In the genomic region with DNA sequence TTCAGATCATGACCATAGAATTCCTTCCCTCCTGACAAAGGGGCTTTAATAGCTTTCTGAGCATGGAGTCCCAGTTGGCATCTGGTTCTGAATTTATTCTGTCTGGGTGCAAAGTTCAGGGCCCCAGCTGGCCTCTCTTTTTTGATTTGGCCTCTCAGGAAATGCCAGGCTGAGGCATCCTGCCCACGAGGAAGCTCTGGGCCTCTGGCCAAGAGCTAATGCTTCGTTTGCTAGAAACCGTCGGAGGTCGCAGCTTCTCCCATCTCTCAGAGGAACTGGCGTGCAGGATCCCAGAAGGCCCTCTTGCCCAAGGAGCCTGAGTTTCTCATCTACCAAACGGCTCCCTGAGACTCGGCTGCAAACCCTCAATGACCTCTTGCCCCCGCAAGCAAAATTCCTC, we compare ENCODE assay signal across 9 mouse cellular contexts. TPM values are rescaled to one million over a fixed set of nuclear protein-coding genes. Genes with fewer than 3 reads are reported as not detected.
A peak's percentile ranks its signal among the peaks of the same experiment; 100 is the strongest.
DNase-seq lines count a peak whose midpoint lies in the region; ATAC-seq and TF ChIP-seq lines count a peak whose summit lies in the region.
"Had no signal": no experiment of that assay in that cellular context is flagged by ENCODE, and none has a peak within 500 bp of the region (broad histone marks: within the 10 kb centered on the region; RNA-seq: fewer than 3 reads in every experiment).

No protein-coding gene starts in this region.

- TF ChIP-seq CTCF in kidney, postnatal 0 days (IDR thresholded peaks at IDR 0.05; ENCODE audit: low read depth), result no peak

- WGBS in kidney, postnatal 0 days, result 16% methylated on average over 9 of the region's 9 CpGs
- 12% methylated on average over 9 of the region's 9 CpGs for WGBS in neural tube, embryonic 15.5 days

- no peak for ATAC-seq in cerebellum, adult (ENCODE audit: insufficient number of reproducible peaks, low FRiP score, low TSS enrichment)
- ATAC-seq in kidney, postnatal 0 days (replicated peaks; ENCODE audit: low FRiP score, low read depth), result no peak
- no peak for ATAC-seq in neural tube, embryonic 15.5 days (ENCODE audit: low FRiP score)

- no peak overlapping the region for H3K9ac ChIP-seq in kidney, postnatal 0 days (ENCODE audit: low read depth, low read length)
- no peak overlapping the region for H3K9ac ChIP-seq in neural tube, embryonic 15.5 days (replicated peaks)

- no peak overlapping the region for H3K27ac ChIP-seq in kidney, postnatal 0 days
- H3K27ac ChIP-seq in neural tube, embryonic 15.5 days (replicated peaks), result no peak overlapping the region

- peak overlapping the region; percentile 21; the same call in 1 of the 2 replicates for H3K4me3 ChIP-seq in kidney, postnatal 0 days (replicated peaks; ENCODE audit: low read depth, low read length)
- 0 out of 2 replicates have a peak overlapping the region, but pooled peaks have one; percentile 3 for H3K4me3 ChIP-seq in neural tube, embryonic 15.5 days (replicated peaks)

- peaks cover 8% of the 10 kb centered on the region; the same call in 1 of the 2 replicates for H3K27me3 ChIP-seq in kidney, postnatal 0 days (ENCODE audit: insufficient read depth, low read length)
- peaks cover 9% of the 10 kb centered on the region; the same call in 1 of the 2 replicates for H3K27me3 ChIP-seq in neural tube, embryonic 15.5 days (replicated peaks)

- no peaks in the 10 kb centered on the region for H3K9me3 ChIP-seq in kidney, postnatal 0 days (replicated peaks; ENCODE audit: low read length)
- H3K9me3 ChIP-seq in neural tube, embryonic 15.5 days (replicated peaks), result no peaks in the 10 kb centered on the region

- 0 out of 2 replicates have a peak, but pooled peaks cover 9% of the 10 kb centered on the region for H3K4me1 ChIP-seq in kidney, postnatal 0 days (replicated peaks; ENCODE audit: insufficient read depth, low read length)
- peaks cover 41% of the 10 kb centered on the region for H3K4me1 ChIP-seq in neural tube, embryonic 15.5 days

- intact Hi-C loops in left cerebral cortex, postnatal 10 days (cut with DNase I), result loop anchor here (2.0 to 10.0 kb wide), 5 partner anchors 356 to 1194 kb away; no protein-coding TSS in a partner anchor

- DNase-seq in cerebellum, postnatal 14 days, result peak; percentile 62 to 64
- DNase-seq in lung, postnatal 10 days, result peak; percentile 22
- no peak for DNase-seq in lung, adult 18-20 months
- DNase-seq in kidney, postnatal 0 days (ENCODE audit: low spot score), result peak; percentile 38
- no peak for DNase-seq in left cerebral cortex, postnatal 10 days (ENCODE audit: extremely low spot score in 1 of 2, low spot score in 2 of 2)
- DNase-seq in spleen, postnatal 14 days (ENCODE audit: low spot score in 2 of 2), result no peak

- H3K4me2 ChIP-seq in kidney, postnatal 0 days (ENCODE audit: low read length), result peak overlapping the region; percentile 44
- H3K4me2 ChIP-seq in neural tube, embryonic 15.5 days, result peak overlapping the region; percentile 37

- H3K36me3 ChIP-seq in kidney, postnatal 0 days (ENCODE audit: insufficient read depth, low read length), result peaks cover 14% of the 10 kb centered on the region; the same call in 1 of the 2 replicates
- peaks cover under 1% of the 10 kb centered on the region; the same call in 1 of the 2 replicates for H3K36me3 ChIP-seq in neural tube, embryonic 15.5 days

RNA-seq across cellular contexts. Expression of a gene that starts 2.5 kb away (rescaled TPM):
- 217 and 221 TPM in 2 replicates for polyA plus RNA-seq in kidney, postnatal 0 days (2015; fragmentation: Nextera tagmentation; extraction: Ambion mirVana)
- polyA plus RNA-seq in neural tube, embryonic 15.5 days (2015; fragmentation: Nextera tagmentation; extraction: Ambion mirVana), result 25.3 and 31.5 TPM in 2 replicates
- 10 to 100 TPM; 10.2 to 20.9 TPM for total RNA-seq in left cerebral cortex, postnatal 10 days (2021)

RNA-seq across cellular contexts. Expression of a gene that starts 13.6 kb away (rescaled TPM):
- polyA plus RNA-seq in kidney, postnatal 0 days (2015; fragmentation: Nextera tagmentation; extraction: Ambion mirVana), result 11.8 and 15.3 TPM in 2 replicates
- polyA plus RNA-seq in neural tube, embryonic 15.5 days (2015; fragmentation: Nextera tagmentation; extraction: Ambion mirVana), result 0.10 and 0.38 TPM in 2 replicates
- under 1 TPM in 1 of 2 experiments, not detected in 1; 0.30 TPM for total RNA-seq in left cerebral cortex, postnatal 10 days (2021)
- total RNA-seq: left cerebral cortex, adult 18-20 months had no signal

RNA-seq across cellular contexts. Expression of a gene that starts 22.8 kb away (rescaled TPM):
- polyA plus RNA-seq in kidney, postnatal 0 days (2015; fragmentation: Nextera tagmentation; extraction: Ambion mirVana), result not detected in 2 replicates
- not detected in 2 replicates for polyA plus RNA-seq in neural tube, embryonic 15.5 days (2015; fragmentation: Nextera tagmentation; extraction: Ambion mirVana)
- not detected for total RNA-seq in left cerebral cortex, postnatal 10 days (2021)
- total RNA-seq: left cerebral cortex, adult 18-20 months had no signal

Comparison
In these comparisons a context has a peak if more than half of its experiments do, and no peak if none do; other contexts are left out.
1. DNase-seq: peak in cerebellum, postnatal 14 days (2 of 2), lung, postnatal 10 days (single experiment) and kidney, postnatal 0 days (single experiment); none in lung, adult 18-20 months (0 of 2), left cerebral cortex, postnatal 10 days (0 of 2) and spleen, postnatal 14 days (0 of 2).